Mouse (Mus musculus): ENCODE data around the gene Car9. TPM values are rescaled to one million over a fixed set of nuclear protein-coding genes. Genes with fewer than 3 reads are reported as not detected.
A peak's percentile ranks its signal among the peaks of the same experiment; 100 is the strongest.

Gene Car9
- total and polyA plus RNA-seq, 3 experiments: 0.77 to 3.3 TPM; not detected in 1

DNA sequence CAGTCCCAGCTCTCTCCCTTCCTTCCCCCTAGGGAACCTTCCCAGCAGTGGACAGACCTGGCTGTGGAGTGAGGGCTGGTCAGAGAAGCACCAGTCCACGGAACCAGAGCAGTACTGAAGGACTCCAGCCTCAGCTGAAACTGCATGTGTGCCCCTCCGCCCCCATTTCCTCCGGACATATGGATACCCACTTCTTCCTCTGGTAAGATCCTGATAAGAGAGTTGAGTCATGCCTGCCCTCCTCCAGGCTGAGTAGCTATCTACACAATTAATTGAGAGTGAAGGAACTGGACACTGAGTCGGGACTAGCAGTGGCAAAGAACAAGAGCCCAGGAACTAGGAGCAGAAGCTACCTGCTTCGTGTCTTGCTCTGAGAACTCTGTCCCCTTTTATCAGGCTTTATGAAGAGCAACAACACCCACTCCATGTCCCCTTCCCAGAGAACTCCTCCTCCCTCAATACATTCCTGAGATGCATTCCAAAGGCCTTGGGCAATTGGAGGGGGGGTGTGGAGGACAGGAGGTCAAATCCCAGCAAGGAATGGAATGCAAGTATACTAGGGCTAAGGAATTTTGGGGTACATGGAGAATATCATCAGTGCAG is 51.4 kb downstream of the Car9 start (continued):
- TF ChIP-seq E2F4 (IDR thresholded peaks at IDR 0.05; ENCODE audit: borderline replicate concordance, low read depth, low read length) (no peak), SIN3A (IDR thresholded peaks at IDR 0.05; ENCODE audit: low read length) (peak; percentile 61), ETS1 (IDR thresholded peaks at IDR 0.05; ENCODE audit: low read depth, low read length) (peak; percentile 89), ZMIZ1 (IDR thresholded peaks at IDR 0.05; ENCODE audit: low read depth, low read length) (no peak), MYB (IDR thresholded peaks at IDR 0.05; ENCODE audit: low read depth, low read length) (no peak), GABPA (IDR thresholded peaks at IDR 0.05; ENCODE audit: low read depth, low read length) (no peak), MYC (IDR thresholded peaks at IDR 0.05; ENCODE audit: low read depth, low read length) (0 out of 2 replicates have a peak, but pooled peaks have one; percentile 27), MEF2A (IDR thresholded peaks at IDR 0.05; ENCODE audit: extremely low read depth, insufficient replicate concordance, low read depth, low read length, poor library complexity, severe bottlenecking) (no peak), MAFK (IDR thresholded peaks at IDR 0.05; ENCODE audit: borderline replicate concordance, low read depth, low read length) (no peak)

DNA sequence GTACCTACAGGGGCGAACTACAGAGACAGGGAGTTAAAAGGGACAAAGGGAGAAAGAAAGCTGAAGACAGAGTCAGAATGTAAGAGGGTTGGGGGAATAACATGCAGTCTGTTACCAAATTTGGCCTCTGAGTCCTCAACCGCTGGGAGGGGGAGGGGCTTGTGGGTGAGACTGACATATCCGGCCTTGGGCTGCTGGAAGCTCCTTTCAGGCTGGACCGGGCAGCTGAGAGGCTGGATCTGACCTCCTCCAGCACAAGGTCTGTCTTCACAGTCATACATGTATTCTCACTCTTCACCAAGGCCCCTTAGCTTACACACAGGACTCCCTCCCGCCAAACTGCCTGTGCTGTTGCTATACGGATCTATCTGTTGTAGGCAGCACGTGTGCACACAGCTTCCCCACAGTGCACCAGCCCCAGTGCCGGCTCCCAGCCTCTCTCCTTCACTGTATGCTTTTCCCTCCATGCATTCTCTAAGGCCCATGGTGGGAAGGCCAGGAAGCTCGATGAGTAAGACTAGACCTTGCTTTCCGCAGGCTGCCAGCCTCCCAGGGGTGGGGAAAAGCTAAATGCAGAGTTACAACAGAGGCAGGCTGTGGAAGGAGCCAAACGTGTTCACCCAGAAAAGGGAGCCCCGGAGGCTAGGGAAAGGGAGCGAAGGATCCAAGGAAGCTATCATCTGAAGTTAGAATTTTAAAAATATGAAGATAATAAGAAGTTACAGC is 52.0 kb downstream of the Car9 start:
- Histone ChIP-seq H3K4me3 (ENCODE audit: control insufficient read depth in 1 of 2, insufficient read depth in 1 of 2, low read depth in 2 of 2, low read length in 2 of 2) (peak overlapping the region; percentile 33 to 81; a peak in 3 of 4 replicates), H3K36me3 (ENCODE audit: control insufficient read depth in 1 of 2, insufficient read depth in 2 of 2, low read length in 2 of 2) (peaks cover 12 to 36% of the 10 kb centered on the region in 2 experiments; a peak in 3 of 4 replicates)

DNA sequence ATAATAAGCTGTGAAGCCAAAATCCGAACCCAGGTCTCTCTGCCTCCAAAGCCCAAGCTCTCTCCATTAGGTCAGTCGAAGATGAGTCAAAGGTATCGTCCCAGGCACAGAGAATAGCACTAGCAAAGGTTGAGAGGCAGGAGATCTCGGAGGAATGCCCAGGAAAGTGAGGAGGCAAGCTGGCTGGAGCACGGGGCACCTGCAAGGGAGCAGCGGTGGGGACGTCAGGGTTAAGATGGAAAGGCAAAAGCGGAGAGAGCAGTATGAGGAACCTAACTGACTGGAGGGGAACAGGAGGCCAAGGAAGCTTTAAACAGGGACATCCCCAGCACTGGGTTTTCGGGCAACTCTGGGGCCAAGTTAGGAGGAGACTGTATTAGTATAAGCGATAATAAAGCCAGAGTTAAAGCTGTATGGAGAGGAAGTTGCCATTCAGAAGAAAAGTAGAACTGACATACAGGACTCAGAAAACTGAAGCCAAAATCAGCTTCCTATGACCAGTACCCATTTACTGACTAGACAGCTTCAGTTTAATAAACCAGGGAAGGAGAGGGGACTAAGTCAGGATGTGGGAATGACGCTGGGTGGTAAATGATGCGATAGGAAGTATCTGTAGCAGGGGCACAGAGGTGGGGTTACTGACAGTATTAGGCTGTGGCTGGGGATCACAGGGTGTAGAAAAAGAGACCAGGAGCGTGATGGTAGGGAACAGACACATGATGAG is 52.9 kb downstream of the Car9 start:
- peaks cover 26 to 54% of the 10 kb centered on the region in 2 experiments for H3K4me1 ChIP-seq (ENCODE audit: control insufficient read depth in 1 of 2, insufficient read depth in 2 of 2, low read length in 2 of 2)
- H3K4me3 ChIP-seq (ENCODE audit: control insufficient read depth in 1 of 2, insufficient read depth in 1 of 2, low read depth in 2 of 2, low read length in 2 of 2): peak overlapping the region; percentile 81 to 92
- peak; percentile 81 for DNase-seq (ENCODE audit: low read depth, low spot score)
- no peaks in the 10 kb centered on the region for H3K9me3 ChIP-seq (replicated peaks; ENCODE audit: insufficient read depth, low read length)
- TF ChIP-seq UBTF (IDR thresholded peaks at IDR 0.05; ENCODE audit: borderline replicate concordance, insufficient read depth, low read depth, low read length) (peak; percentile 61; the same call in 1 of the 2 replicates), POLR2A (IDR thresholded peaks at IDR 0.05; ENCODE audit: control insufficient read depth in 1 of 2, insufficient read depth in 1 of 2, low read depth in 1 of 2, low read length in 2 of 2, poor library complexity in 1 of 2) (0 out of 4 replicates have a peak, but pooled peaks of 1 of the 2 experiments have one; percentile 27), MXI1 (IDR thresholded peaks at IDR 0.05; ENCODE audit: low read depth, low read length) (peak; percentile 26), HCFC1 (IDR thresholded peaks at IDR 0.05; ENCODE audit: low read depth, low read length) (no peak), TBP (IDR thresholded peaks at IDR 0.05; ENCODE audit: low read depth, low read length) (peak; percentile 60), POLR2AphosphoS2 (IDR thresholded peaks at IDR 0.05; ENCODE audit: low read length) (no peak), ETS1 (IDR thresholded peaks at IDR 0.05; ENCODE audit: low read depth, low read length) (0 out of 2 replicates have a peak, but pooled peaks have one; percentile 17)
- peak overlapping the region; percentile 92 for H3K9ac ChIP-seq (ENCODE audit: control insufficient read depth, low read depth, low read length, poor library complexity, severe bottlenecking)
- H3K79me2 ChIP-seq (ENCODE audit: control insufficient read depth, insufficient read depth, low read length, poor library complexity): peaks cover 52% of the 10 kb centered on the region
- H3K27ac ChIP-seq (ENCODE audit: control insufficient read depth, low read depth, low read length): peak overlapping the region; percentile 92
- peaks cover 5 to 44% of the 10 kb centered on the region in 2 experiments; a peak in 3 of 4 replicates for H3K36me3 ChIP-seq (ENCODE audit: control insufficient read depth in 1 of 2, insufficient read depth in 2 of 2, low read length in 2 of 2)
- no peaks in the 10 kb centered on the region for H3K27me3 ChIP-seq (ENCODE audit: control insufficient read depth in 1 of 2, insufficient read depth in 2 of 2, low read length in 2 of 2)

More for the DNA sequence above, 52.0 kb downstream of the Car9 start:
- peaks cover 19 to 46% of the 10 kb centered on the region in 2 experiments for H3K4me1 ChIP-seq (ENCODE audit: control insufficient read depth in 1 of 2, insufficient read depth in 2 of 2, low read length in 2 of 2)
- no peaks in the 10 kb centered on the region for H3K9me3 ChIP-seq (replicated peaks; ENCODE audit: insufficient read depth, low read length)
- peak; percentile 72 for DNase-seq (ENCODE audit: low read depth, low spot score)
- H3K27me3 ChIP-seq (ENCODE audit: control insufficient read depth in 1 of 2, insufficient read depth in 2 of 2, low read length in 2 of 2): no peaks in the 10 kb centered on the region
- TF ChIP-seq MAX (IDR thresholded peaks at IDR 0.05; ENCODE audit: low read length) (peak; percentile 84), MAFK (IDR thresholded peaks at IDR 0.05; ENCODE audit: borderline replicate concordance, low read depth, low read length) (no peak), MXI1 (IDR thresholded peaks at IDR 0.05; ENCODE audit: low read depth, low read length) (peak; percentile 95), SIN3A (IDR thresholded peaks at IDR 0.05; ENCODE audit: low read length) (peak; percentile 46; the same call in 1 of the 2 replicates), ZNF384 (IDR thresholded peaks at IDR 0.05; ENCODE audit: low read depth, low read length) (no peak), CHD1 (IDR thresholded peaks at IDR 0.05; ENCODE audit: low read depth, low read length) (no peak; the same call in 1 of the 2 replicates), MYC (IDR thresholded peaks at IDR 0.05; ENCODE audit: low read depth, low read length) (peak; percentile 69; the same call in 1 of the 2 replicates), KAT2A (conservative IDR thresholded peaks at IDR 0.05; ENCODE audit: low read depth, low read length) (no peak), BHLHE40 (IDR thresholded peaks at IDR 0.05; ENCODE audit: borderline replicate concordance, low read depth, low read length) (0 out of 2 replicates have a peak, but pooled peaks have one; percentile 19), RAD21 (IDR thresholded peaks at IDR 0.05; ENCODE audit: low read depth, low read length) (no peak), USF1 (IDR thresholded peaks at IDR 0.05; ENCODE audit: low read depth, low read length) (peak; percentile 59; the same call in 1 of the 2 replicates)
- peak overlapping the region; percentile 92 for H3K9ac ChIP-seq (ENCODE audit: control insufficient read depth, low read depth, low read length, poor library complexity, severe bottlenecking)
- H3K79me2 ChIP-seq (ENCODE audit: control insufficient read depth, insufficient read depth, low read length, poor library complexity): peaks cover 52% of the 10 kb centered on the region
- peak overlapping the region; percentile 92 for H3K27ac ChIP-seq (ENCODE audit: control insufficient read depth, low read depth, low read length)
